Mouse (Mus musculus): ENCODE data around the gene Myl3. TPM values are rescaled to one million over a fixed set of nuclear protein-coding genes. Genes with fewer than 3 reads are reported as not detected.

Myl3 gene
- total RNA-seq (2014; fragmentation: Nextera tagmentation): not detected in 2 replicates
- total RNA-seq (2017): 0.12 TPM in 1 of 2 replicates, not detected in the other
- not detected in 2 replicates for polyA plus RNA-seq (2012)

- Histone ChIP-seq H3K27me3 (ENCODE audit: insufficient read depth, low read length) (peaks cover 65% of the 10 kb centered on the region), H3K4me1 (ENCODE audit: insufficient read depth, low read depth, low read length) (peaks cover 3% of the 10 kb centered on the region; the same call in 1 of the 2 replicates), H3K9me3 (replicated peaks) (no peaks in the 10 kb centered on the region; the same call in 1 of the 2 replicates), H3K36me3 (replicated peaks) (no peaks in the 10 kb centered on the region), H3K4me3 (ENCODE audit: low read depth, low read length) (no peak within 1 kb of the TSS)
- ATAC-seq (ENCODE audit: extremely low read depth, insufficient number of reproducible peaks, low FRiP score, poor library complexity, severe bottlenecking) (no peak), DNase-seq (ENCODE audit: low spot score) (no peak)
- TF ChIP-seq CTCF (IDR thresholded peaks at IDR 0.05; ENCODE audit: low read depth, low read length) (no peak), GATA1 (IDR thresholded peaks at IDR 0.05; ENCODE audit: borderline replicate concordance, low read length) (no peak), TAL1 (conservative IDR thresholded peaks at IDR 0.05; ENCODE audit: low read depth, low read length) (no peak), GATA2 (IDR thresholded peaks at IDR 0.05; ENCODE audit: borderline replicate concordance, low read depth, low read length) (no peak), POLR2AphosphoS5 (IDR thresholded peaks at IDR 0.05; ENCODE audit: insufficient replicate concordance, low read depth, low read length) (no peak)
Measured at GRCm38 (mm10) chr9:110741711-110742294, at the start of gene Myl3. Gene Myl3 (plus strand): TSS chr9:110741861.

- Histone ChIP-seq H3K27me3 (ENCODE audit: insufficient read depth, low read length) (no peaks in the 10 kb centered on the region), H3K4me3 (ENCODE audit: low read depth, low read length) (no peak overlapping the region), H3K9me3 (replicated peaks) (no peaks in the 10 kb centered on the region), H3K4me1 (ENCODE audit: insufficient read depth, low read depth, low read length) (peaks cover 43% of the 10 kb centered on the region), H3K36me3 (replicated peaks) (peaks cover 91% of the 10 kb centered on the region)
- DNase-seq (ENCODE audit: low spot score) (no peak), ATAC-seq (ENCODE audit: extremely low read depth, insufficient number of reproducible peaks, low FRiP score, poor library complexity, severe bottlenecking) (no peak)
- TF ChIP-seq CTCF (IDR thresholded peaks at IDR 0.05; ENCODE audit: low read depth, low read length) (no peak), POLR2AphosphoS5 (IDR thresholded peaks at IDR 0.05; ENCODE audit: insufficient replicate concordance, low read depth, low read length) (no peak), GATA2 (IDR thresholded peaks at IDR 0.05; ENCODE audit: borderline replicate concordance, low read depth, low read length) (no peak), TAL1 (conservative IDR thresholded peaks at IDR 0.05; ENCODE audit: low read depth, low read length) (no peak), GATA1 (IDR thresholded peaks at IDR 0.05; ENCODE audit: borderline replicate concordance, low read length) (no peak)
Measured at GRCm38 (mm10) chr9:110695165-110695755, 46.4 kb upstream of the Myl3 start.

GRCm38 (mm10) chr9:110696427-110696826 is 45.2 kb upstream of the Myl3 start:
- Histone ChIP-seq H3K27me3 (ENCODE audit: insufficient read depth, low read length) (no peaks in the 10 kb centered on the region), H3K36me3 (replicated peaks) (peaks cover 91% of the 10 kb centered on the region), H3K4me1 (ENCODE audit: insufficient read depth, low read depth, low read length) (peaks cover 52% of the 10 kb centered on the region), H3K9me3 (replicated peaks) (no peaks in the 10 kb centered on the region), H3K4me3 (ENCODE audit: low read depth, low read length) (no peak overlapping the region)
- DNase-seq (ENCODE audit: low spot score) (no peak), ATAC-seq (ENCODE audit: extremely low read depth, insufficient number of reproducible peaks, low FRiP score, poor library complexity, severe bottlenecking) (no peak)
- TF ChIP-seq POLR2AphosphoS5 (IDR thresholded peaks at IDR 0.05; ENCODE audit: insufficient replicate concordance, low read depth, low read length): no peak
- no peak for TF ChIP-seq GATA1 (IDR thresholded peaks at IDR 0.05; ENCODE audit: borderline replicate concordance, low read length)
- TF ChIP-seq TAL1 (conservative IDR thresholded peaks at IDR 0.05; ENCODE audit: low read depth, low read length): no peak
- TF ChIP-seq GATA2 (IDR thresholded peaks at IDR 0.05; ENCODE audit: borderline replicate concordance, low read depth, low read length): no peak
- TF ChIP-seq CTCF (IDR thresholded peaks at IDR 0.05; ENCODE audit: low read depth, low read length): no peak

GRCm38 (mm10) chr9:110697465-110697864 is 44.2 kb upstream of the Myl3 start:
- TF ChIP-seq POLR2AphosphoS5 (IDR thresholded peaks at IDR 0.05; ENCODE audit: insufficient replicate concordance, low read depth, low read length) (no peak), CTCF (IDR thresholded peaks at IDR 0.05; ENCODE audit: low read depth, low read length) (no peak), GATA2 (IDR thresholded peaks at IDR 0.05; ENCODE audit: borderline replicate concordance, low read depth, low read length) (no peak), TAL1 (conservative IDR thresholded peaks at IDR 0.05; ENCODE audit: low read depth, low read length) (no peak), GATA1 (IDR thresholded peaks at IDR 0.05; ENCODE audit: borderline replicate concordance, low read length) (no peak)
- Histone ChIP-seq H3K36me3 (replicated peaks) (peaks cover 91% of the 10 kb centered on the region), H3K9me3 (replicated peaks) (no peaks in the 10 kb centered on the region), H3K4me1 (ENCODE audit: insufficient read depth, low read depth, low read length) (peaks cover 54% of the 10 kb centered on the region), H3K27me3 (ENCODE audit: insufficient read depth, low read length) (no peaks in the 10 kb centered on the region), H3K4me3 (ENCODE audit: low read depth, low read length) (no peak overlapping the region)
- DNase-seq (ENCODE audit: low spot score) (no peak), ATAC-seq (ENCODE audit: extremely low read depth, insufficient number of reproducible peaks, low FRiP score, poor library complexity, severe bottlenecking) (no peak)

GRCm38 (mm10) chr9:110699574-110699973 is 42.1 kb upstream of the Myl3 start:
- H3K9me3 ChIP-seq (replicated peaks): no peaks in the 10 kb centered on the region
- TF ChIP-seq CTCF (IDR thresholded peaks at IDR 0.05; ENCODE audit: low read depth, low read length): no peak
- 0 out of 2 replicates have a peak, but pooled peaks have one; percentile 44 for TF ChIP-seq TAL1 (conservative IDR thresholded peaks at IDR 0.05; ENCODE audit: low read depth, low read length)
- peak overlapping the region; percentile 17; the same call in 1 of the 2 replicates for H3K4me3 ChIP-seq (ENCODE audit: low read depth, low read length)
- ATAC-seq (ENCODE audit: extremely low read depth, insufficient number of reproducible peaks, low FRiP score, poor library complexity, severe bottlenecking) (peak; percentile 55; the same call in 1 of the 2 replicates), DNase-seq (ENCODE audit: low spot score) (no peak)
- no peaks in the 10 kb centered on the region for H3K27me3 ChIP-seq (ENCODE audit: insufficient read depth, low read length)
- H3K36me3 ChIP-seq (replicated peaks): peaks cover 91% of the 10 kb centered on the region
- peaks cover 57% of the 10 kb centered on the region for H3K4me1 ChIP-seq (ENCODE audit: insufficient read depth, low read depth, low read length)

GRCm38 (mm10) chr9:110701114-110702032 is 40.3 kb upstream of the Myl3 start:
- TF ChIP-seq TAL1 (conservative IDR thresholded peaks at IDR 0.05; ENCODE audit: low read depth, low read length): no peak
- no peak for TF ChIP-seq CTCF (IDR thresholded peaks at IDR 0.05; ENCODE audit: low read depth, low read length)
- no peak for TF ChIP-seq GATA2 (IDR thresholded peaks at IDR 0.05; ENCODE audit: borderline replicate concordance, low read depth, low read length)
- no peak for TF ChIP-seq POLR2AphosphoS5 (IDR thresholded peaks at IDR 0.05; ENCODE audit: insufficient replicate concordance, low read depth, low read length)
- no peak for TF ChIP-seq GATA1 (IDR thresholded peaks at IDR 0.05; ENCODE audit: borderline replicate concordance, low read length)
- H3K9me3 ChIP-seq (replicated peaks): no peaks in the 10 kb centered on the region
- no peak for ATAC-seq (ENCODE audit: extremely low read depth, insufficient number of reproducible peaks, low FRiP score, poor library complexity, severe bottlenecking)
- no peak for DNase-seq (ENCODE audit: low spot score)
- H3K36me3 ChIP-seq (replicated peaks): peaks cover 86% of the 10 kb centered on the region
- no peak overlapping the region for H3K4me3 ChIP-seq (ENCODE audit: low read depth, low read length)
- H3K4me1 ChIP-seq (ENCODE audit: insufficient read depth, low read depth, low read length): peaks cover 60% of the 10 kb centered on the region
- H3K27me3 ChIP-seq (ENCODE audit: insufficient read depth, low read length): no peaks in the 10 kb centered on the region

Measured in G1E (cell line).